In genomic region chr7:29438204-29438603, GRCm38 (mm10) we compare ENCODE assay signal across 26 mouse cellular contexts.
DNase-seq lines count a peak whose midpoint lies in the region; ATAC-seq lines count a peak whose summit lies in the region.
"Had no signal": no experiment of that assay in that cellular context is flagged by ENCODE, and none has a peak within 500 bp of the region (broad histone marks: within the 10 kb centered on the region; RNA-seq: fewer than 3 reads in every experiment).

No protein-coding gene starts in this region.

- H3K27ac ChIP-seq in embryonic facial prominence, embryonic 14.5 days (replicated peaks; ENCODE audit: low read depth, low read length), result no peak overlapping the region
- no peak overlapping the region for H3K27ac ChIP-seq in embryonic facial prominence, embryonic 10.5 days (replicated peaks)
- H3K27ac ChIP-seq in kidney, embryonic 16.5 days (ENCODE audit: low read length), result peak overlapping the region; percentile 22; the same call in 1 of the 2 replicates
- H3K27ac ChIP-seq in stomach, embryonic 16.5 days (ENCODE audit: low read length), result peak overlapping the region; percentile 52
- H3K27ac ChIP-seq: embryonic facial prominence, embryonic 15.5 days; heart, adult 2 months; limb, embryonic 13.5 days; liver, embryonic 12.5 days; midbrain, embryonic 13.5 days; neural tube, embryonic 12.5 days had no signal

- H3K9me3 ChIP-seq in embryonic facial prominence, embryonic 14.5 days (ENCODE audit: control insufficient read depth, low read length), result no peaks in the 10 kb centered on the region
- no peaks in the 10 kb centered on the region for H3K9me3 ChIP-seq in embryonic facial prominence, embryonic 10.5 days
- H3K9me3 ChIP-seq in kidney, embryonic 16.5 days (ENCODE audit: low read length), result no peaks in the 10 kb centered on the region
- no peaks in the 10 kb centered on the region for H3K9me3 ChIP-seq in stomach, embryonic 16.5 days (replicated peaks; ENCODE audit: control insufficient read depth, low read length)
- H3K9me3 ChIP-seq: embryonic facial prominence, embryonic 15.5 days; G1E; liver, embryonic 12.5 days; midbrain, embryonic 13.5 days; neural tube, embryonic 12.5 days had no signal

- ATAC-seq in embryonic facial prominence, embryonic 14.5 days (ENCODE audit: low read depth), result peak; percentile 5; the same call in 1 of the 2 replicates
- no peak for ATAC-seq in kidney, embryonic 16.5 days (ENCODE audit: low FRiP score, low TSS enrichment)
- ATAC-seq in stomach, embryonic 16.5 days (ENCODE audit: insufficient read depth, low FRiP score), result no peak
- ATAC-seq: forebrain, embryonic 14.5 days; liver, embryonic 12.5 days; midbrain, embryonic 13.5 days had no signal

- H3K36me3 ChIP-seq in embryonic facial prominence, embryonic 14.5 days (ENCODE audit: control insufficient read depth, insufficient read depth, low read length), result no peaks in the 10 kb centered on the region
- H3K36me3 ChIP-seq in embryonic facial prominence, embryonic 10.5 days (replicated peaks), result no peaks in the 10 kb centered on the region
- H3K36me3 ChIP-seq in kidney, embryonic 16.5 days (ENCODE audit: insufficient read depth, low read length), result no peaks in the 10 kb centered on the region
- H3K36me3 ChIP-seq in stomach, embryonic 16.5 days (ENCODE audit: control insufficient read depth, insufficient read depth, low read length), result no peaks in the 10 kb centered on the region
- H3K36me3 ChIP-seq: embryonic facial prominence, embryonic 15.5 days; limb, embryonic 13.5 days; liver, embryonic 12.5 days; midbrain, embryonic 13.5 days; neural tube, embryonic 12.5 days had no signal

- no peak overlapping the region for H3K4me3 ChIP-seq in embryonic facial prominence, embryonic 14.5 days (ENCODE audit: low read depth, low read length)
- no peak overlapping the region for H3K4me3 ChIP-seq in embryonic facial prominence, embryonic 10.5 days
- no peak overlapping the region for H3K4me3 ChIP-seq in kidney, embryonic 16.5 days (ENCODE audit: low read length)
- H3K4me3 ChIP-seq in stomach, embryonic 16.5 days (replicated peaks; ENCODE audit: low read length), result no peak overlapping the region
- H3K4me3 ChIP-seq: embryonic facial prominence, embryonic 15.5 days; heart, adult 2 months; limb, embryonic 13.5 days; liver, embryonic 12.5 days; midbrain, embryonic 13.5 days; neural tube, embryonic 12.5 days had no signal

- no peak overlapping the region for H3K9ac ChIP-seq in embryonic facial prominence, embryonic 14.5 days (ENCODE audit: low read depth, low read length)
- no peak overlapping the region for H3K9ac ChIP-seq in kidney, embryonic 16.5 days (replicated peaks; ENCODE audit: low read length)
- no peak overlapping the region for H3K9ac ChIP-seq in stomach, embryonic 16.5 days (ENCODE audit: low read length)
- H3K9ac ChIP-seq: embryonic facial prominence, embryonic 15.5 days; limb, embryonic 13.5 days; liver, embryonic 12.5 days; midbrain, embryonic 13.5 days; neural tube, embryonic 12.5 days had no signal

- no peak for DNase-seq in embryonic facial prominence, embryonic 14.5 days (ENCODE audit: low spot score)
- DNase-seq in embryonic facial prominence, embryonic 10.5 days (ENCODE audit: low spot score), result no peak
- no peak for DNase-seq in kidney, adult 8-10 months
- DNase-seq in retina, postnatal 1 day, result peak; percentile 74
- DNase-seq in retina, embryonic 14.5 days (ENCODE audit: low spot score), result no peak
- DNase-seq: B cell, adult 2 months; cerebellum, postnatal 36 days; embryo, embryonic 11 days; gastrocnemius, postnatal 14 days; heart, adult 2 months; heart, postnatal 36 days; kidney, postnatal 36 days; lung, adult 18-20 months; lung, postnatal 14 days; right cerebral cortex, adult 18-20 months had no signal

- 0 out of 2 replicates have a peak, but pooled peaks cover 3% of the 10 kb centered on the region for H3K4me1 ChIP-seq in embryonic facial prominence, embryonic 14.5 days (ENCODE audit: control insufficient read depth, insufficient read depth, low read length)
- H3K4me1 ChIP-seq in embryonic facial prominence, embryonic 10.5 days, result peaks cover 30% of the 10 kb centered on the region
- peaks cover 27% of the 10 kb centered on the region for H3K4me1 ChIP-seq in kidney, embryonic 16.5 days (ENCODE audit: insufficient read depth, low read length)
- H3K4me1 ChIP-seq in stomach, embryonic 16.5 days (ENCODE audit: control insufficient read depth, insufficient read depth, low read length), result peaks cover 26% of the 10 kb centered on the region

- H3K27me3 ChIP-seq in embryonic facial prominence, embryonic 14.5 days (replicated peaks; ENCODE audit: control insufficient read depth, insufficient read depth, low read length), result no peaks in the 10 kb centered on the region
- H3K27me3 ChIP-seq in embryonic facial prominence, embryonic 10.5 days (replicated peaks; ENCODE audit: low read depth, poor library complexity, severe bottlenecking), result no peaks in the 10 kb centered on the region
- no peaks in the 10 kb centered on the region for H3K27me3 ChIP-seq in kidney, embryonic 16.5 days (ENCODE audit: insufficient read depth, low read length)
- no peaks in the 10 kb centered on the region for H3K27me3 ChIP-seq in stomach, embryonic 16.5 days (ENCODE audit: control insufficient read depth, insufficient read depth, low read length)
- H3K27me3 ChIP-seq: CH12.LX; embryonic facial prominence, embryonic 15.5 days; limb, embryonic 13.5 days; liver, embryonic 12.5 days; neural tube, embryonic 12.5 days; Patski had no signal

- no peak overlapping the region for H3K4me2 ChIP-seq in embryonic facial prominence, embryonic 14.5 days (ENCODE audit: low read depth, low read length)
- no peak overlapping the region for H3K4me2 ChIP-seq in kidney, embryonic 16.5 days (replicated peaks; ENCODE audit: low read depth, low read length)
- no peak overlapping the region for H3K4me2 ChIP-seq in stomach, embryonic 16.5 days (ENCODE audit: low read depth, low read length)
- H3K4me2 ChIP-seq: embryonic facial prominence, embryonic 15.5 days; limb, embryonic 13.5 days; liver, embryonic 12.5 days; midbrain, embryonic 13.5 days; neural tube, embryonic 12.5 days had no signal

- 80% methylated on average over 14 of the region's 14 CpGs for WGBS in embryonic facial prominence, embryonic 14.5 days
- WGBS in embryonic facial prominence, embryonic 10.5 days, result 94% methylated on average over 14 of the region's 14 CpGs
- 85% methylated on average over 14 of the region's 14 CpGs for WGBS in kidney, embryonic 16.5 days
- WGBS in stomach, embryonic 16.5 days, result 80% methylated on average over 14 of the region's 14 CpGs

Comparison
In these comparisons a context has a peak if more than half of its experiments do, and no peak if none do; other contexts are left out.
1. H3K27ac ChIP-seq: peak in kidney, embryonic 16.5 days (single experiment) and stomach, embryonic 16.5 days (single experiment); none in embryonic facial prominence, embryonic 14.5 days (single experiment) and embryonic facial prominence, embryonic 10.5 days (single experiment).